Mouse (Mus musculus): Measurements from ENCODE around the gene Smarcd1. TPM values are rescaled to one million over a fixed set of nuclear protein-coding genes. Genes with fewer than 3 reads are reported as not detected.
A peak's percentile ranks its signal among the peaks of the same experiment; 100 is the strongest.

Gene Smarcd1
- total and polyA plus RNA-seq, 2 experiments from 2014 or later: 89.4 to 91.2 TPM

- Histone ChIP-seq H3K36me3 (ENCODE audit: insufficient read depth, low read length) (peaks cover 26% of the 10 kb centered on the region), H3K27me3 (ENCODE audit: insufficient read depth, low read length) (no peaks in the 10 kb centered on the region), H3K4me1 (ENCODE audit: insufficient read depth, low read length) (peaks cover 14% of the 10 kb centered on the region; the same call in 1 of the 2 replicates), H3K4me3 (ENCODE audit: low read length) (peak overlapping the region; percentile 28), H3K9ac (replicated peaks; ENCODE audit: low read length) (peak overlapping the region; percentile 40), H3K9me3 (ENCODE audit: low read length) (no peaks in the 10 kb centered on the region), H3K27ac (peak overlapping the region; percentile 33; the same call in 1 of the 2 replicates), H3K4me2 (ENCODE audit: low read depth, low read length) (peak overlapping the region; percentile 67)
- no peak for TF ChIP-seq CTCF (IDR thresholded peaks at IDR 0.05; ENCODE audit: low read depth)
- WGBS: 14% methylated on average over 23 of the region's 23 CpGs
- DNase-seq (ENCODE audit: low spot score) (no peak), ATAC-seq (no peak)
Observed at GRCm38 (mm10) chr15:99704041-99704681, 2.2 kb downstream of the Smarcd1 start.

GRCm38 (mm10) chr15:99704881-99705280 is 3.0 kb downstream of the Smarcd1 start:
- DNase-seq (ENCODE audit: low spot score) (peak; percentile 31), ATAC-seq (no peak)
- TF ChIP-seq CTCF (IDR thresholded peaks at IDR 0.05; ENCODE audit: low read depth): no peak
- H3K9ac ChIP-seq (replicated peaks; ENCODE audit: low read length): peak overlapping the region; percentile 40; the same call in 1 of the 2 replicates
- peak overlapping the region; percentile 28 for H3K4me3 ChIP-seq (ENCODE audit: low read length)
- no peaks in the 10 kb centered on the region for H3K27me3 ChIP-seq (ENCODE audit: insufficient read depth, low read length)
- H3K36me3 ChIP-seq (ENCODE audit: insufficient read depth, low read length): peaks cover 33% of the 10 kb centered on the region
- peaks cover 14% of the 10 kb centered on the region; the same call in 1 of the 2 replicates for H3K4me1 ChIP-seq (ENCODE audit: insufficient read depth, low read length)
- H3K9me3 ChIP-seq (ENCODE audit: low read length): no peaks in the 10 kb centered on the region
- peak overlapping the region; percentile 33; the same call in 1 of the 2 replicates for H3K27ac ChIP-seq
- WGBS: 21% methylated on average over 7 of the region's 7 CpGs
- peak overlapping the region; percentile 67 for H3K4me2 ChIP-seq (ENCODE audit: low read depth, low read length)

GRCm38 (mm10) chr15:99705440-99706048 is 3.6 kb downstream of the Smarcd1 start, which contains the start of gene Gm17349:
TSS of gene Gm17349 (minus strand) at chr15:99705490.
- no peak for ATAC-seq

GRCm38 (mm10) chr15:99708176-99708575 is 6.2 kb downstream of the Smarcd1 start:
- no peak for ATAC-seq
- TF ChIP-seq CTCF (IDR thresholded peaks at IDR 0.05; ENCODE audit: low read depth): no peak
- WGBS: 95% methylated on average over 13 of the region's 13 CpGs

More at GRCm38 (mm10) chr15:99705440-99706048, 3.6 kb downstream of the Smarcd1 start, which contains the start of gene Gm17349:
- H3K9me3 ChIP-seq (ENCODE audit: low read length): no peaks in the 10 kb centered on the region
- peak within 1 kb of the TSS; percentile 33; the same call in 1 of the 2 replicates for H3K27ac ChIP-seq
- H3K9ac ChIP-seq (replicated peaks; ENCODE audit: low read length): peak within 1 kb of the TSS; percentile 40
- H3K4me2 ChIP-seq (ENCODE audit: low read depth, low read length): peak within 1 kb of the TSS; percentile 67
- no peaks in the 10 kb centered on the region for H3K27me3 ChIP-seq (ENCODE audit: insufficient read depth, low read length)
- DNase-seq (ENCODE audit: low spot score): peak; percentile 83
- WGBS: 52% methylated on average over 11 of the region's 11 CpGs
- peaks cover 38% of the 10 kb centered on the region for H3K36me3 ChIP-seq (ENCODE audit: insufficient read depth, low read length)
- TF ChIP-seq CTCF (IDR thresholded peaks at IDR 0.05; ENCODE audit: low read depth): peak; percentile 83
- peak within 1 kb of the TSS; percentile 28 for H3K4me3 ChIP-seq (ENCODE audit: low read length)
- peaks cover 14% of the 10 kb centered on the region; the same call in 1 of the 2 replicates for H3K4me1 ChIP-seq (ENCODE audit: insufficient read depth, low read length)

GRCm38 (mm10) chr15:99710221-99711190 is 8.6 kb downstream of the Smarcd1 start:
- Histone ChIP-seq H3K4me2 (ENCODE audit: low read depth, low read length) (no peak overlapping the region), H3K9me3 (ENCODE audit: low read length) (no peaks in the 10 kb centered on the region), H3K27me3 (ENCODE audit: insufficient read depth, low read length) (no peaks in the 10 kb centered on the region), H3K4me3 (ENCODE audit: low read length) (no peak overlapping the region), H3K4me1 (ENCODE audit: insufficient read depth, low read length) (no peaks in the 10 kb centered on the region), H3K9ac (replicated peaks; ENCODE audit: low read length) (no peak overlapping the region), H3K27ac (no peak overlapping the region), H3K36me3 (ENCODE audit: insufficient read depth, low read length) (peaks cover 69% of the 10 kb centered on the region)
- no peak for ATAC-seq
- no peak for DNase-seq (ENCODE audit: low spot score)
- TF ChIP-seq CTCF (IDR thresholded peaks at IDR 0.05; ENCODE audit: low read depth): no peak
- WGBS: 92% methylated on average over 10 of the region's 10 CpGs

More at GRCm38 (mm10) chr15:99708176-99708575, 6.2 kb downstream of the Smarcd1 start:
- no peak overlapping the region for H3K9ac ChIP-seq (replicated peaks; ENCODE audit: low read length)
- peaks cover 8% of the 10 kb centered on the region; the same call in 1 of the 2 replicates for H3K4me1 ChIP-seq (ENCODE audit: insufficient read depth, low read length)
- DNase-seq (ENCODE audit: low spot score): no peak
- H3K27me3 ChIP-seq (ENCODE audit: insufficient read depth, low read length): no peaks in the 10 kb centered on the region
- H3K4me3 ChIP-seq (ENCODE audit: low read length): no peak overlapping the region
- no peak overlapping the region for H3K27ac ChIP-seq
- H3K36me3 ChIP-seq (ENCODE audit: insufficient read depth, low read length): peaks cover 64% of the 10 kb centered on the region
- H3K4me2 ChIP-seq (ENCODE audit: low read depth, low read length): no peak overlapping the region
- H3K9me3 ChIP-seq (ENCODE audit: low read length): no peaks in the 10 kb centered on the region

- no peak for ATAC-seq
- TF ChIP-seq CTCF (IDR thresholded peaks at IDR 0.05; ENCODE audit: low read depth): no peak
- H3K9me3 ChIP-seq (ENCODE audit: low read length): no peaks in the 10 kb centered on the region
- DNase-seq (ENCODE audit: low spot score): no peak
- peaks cover 62% of the 10 kb centered on the region for H3K36me3 ChIP-seq (ENCODE audit: insufficient read depth, low read length)
- H3K27me3 ChIP-seq (ENCODE audit: insufficient read depth, low read length): no peaks in the 10 kb centered on the region
- no peak overlapping the region for H3K4me2 ChIP-seq (ENCODE audit: low read depth, low read length)
- 75% methylated on average over 3 of the region's 3 CpGs for WGBS
- H3K4me3 ChIP-seq (ENCODE audit: low read length): no peak overlapping the region
- peaks cover 9% of the 10 kb centered on the region; the same call in 1 of the 2 replicates for H3K4me1 ChIP-seq (ENCODE audit: insufficient read depth, low read length)
- no peak overlapping the region for H3K9ac ChIP-seq (replicated peaks; ENCODE audit: low read length)
- H3K27ac ChIP-seq: no peak overlapping the region
Observed at GRCm38 (mm10) chr15:99711491-99711890, 9.6 kb downstream of the Smarcd1 start.

Data from hindbrain, postnatal 0 days (tissue).